Mouse (Mus musculus) liver, postnatal 0 days (tissue): ENCODE results near the gene Adam10.

Source experiments
- CTCF ChIP-seq: sonication (generic); IDR thresholded peaks from 2 replicates; pipeline ENCODE4 v1.5.1; 2016; ENCODE audit warnings: antibody characterized with exemption, low read depth
- EP300 ChIP-seq: IDR thresholded peaks from 2 replicates; pipeline ENCODE4 v1.6.1; 2016; ENCODE audit warnings: antibody characterized with exemption, low read depth, mild to moderate bottlenecking

GRCm38 (mm10) chr9:70794643-70795438, 116.0 kb downstream of the Adam10 start:
- TF ChIP-seq CTCF (no peak), EP300 (no peak)
